Mouse (Mus musculus) MEL (cell line): Measurements from ENCODE around the gene Celf2. TPM values are rescaled to one million over a fixed set of nuclear protein-coding genes. Genes with fewer than 3 reads are reported as not detected.

ENCODE experiments used
- DNase-seq: peaks from one replicate; pipeline ENCODE4 v3.0.0; 2011; ENCODE audit warnings: low read depth, low spot score
- H3K27ac ChIP-seq: 2 replicates; pipeline ENCODE4 v1.5.1; 2012; ENCODE audit warnings: low read depth, mild to moderate bottlenecking, control low read depth, low read length, moderate library complexity; ENCODE audit not compliant: control insufficient read depth
- H3K27me3 ChIP-seq, 2 experiments: fragments of 150-350 bp in 1 of 2; sonication (generic) in 1 of 2; 2 replicates each; pipeline ENCODE4 v1.6.1; 2012; ENCODE audit warnings: low read length in 2 of 2, mild to moderate bottlenecking in 2 of 2, improper control_type of control experiment in 1 of 2, moderate library complexity in 1 of 2; ENCODE audit not compliant: insufficient read depth in 2 of 2, control insufficient read depth in 1 of 2
- H3K36me3 ChIP-seq, 2 experiments: 2 replicates each; pipeline ENCODE4 v1.6.1; 2012 to 2014; ENCODE audit warnings: low read length in 2 of 2, improper control_type of control experiment in 1 of 2, inconsistent platforms in 1 of 2, mild to moderate bottlenecking in 1 of 2; ENCODE audit not compliant: insufficient read depth in 2 of 2, control insufficient read depth in 1 of 2
- H3K4me1 ChIP-seq, 2 experiments: fragments of 150-350 bp in 1 of 2; sonication (generic) in 1 of 2; 2 replicates each; pipeline ENCODE4 v1.6.1; 2012; ENCODE audit warnings: low read length in 2 of 2, improper control_type of control experiment in 1 of 2, mild to moderate bottlenecking in 1 of 2; ENCODE audit not compliant: insufficient read depth in 2 of 2, control insufficient read depth in 1 of 2
- H3K4me3 ChIP-seq, 2 experiments: fragments of 150-350 bp in 1 of 2; sonication (generic) in 1 of 2; 2 replicates each; pipeline ENCODE4 v1.5.1; 2012; ENCODE audit warnings: low read depth in 2 of 2, low read length in 2 of 2, mild to moderate bottlenecking in 2 of 2, moderate library complexity in 2 of 2, control low read depth in 1 of 2, improper control_type of control experiment in 1 of 2; ENCODE audit not compliant: control insufficient read depth in 1 of 2, insufficient read depth in 1 of 2
- H3K79me2 ChIP-seq: 2 replicates; pipeline ENCODE4 v1.6.1; 2012; ENCODE audit warnings: mild to moderate bottlenecking, low read length, moderate library complexity; ENCODE audit not compliant: control insufficient read depth, poor library complexity, insufficient read depth
- H3K9ac ChIP-seq: 2 replicates; pipeline ENCODE4 v1.6.1; 2012; ENCODE audit warnings: low read depth, mild to moderate bottlenecking, control low read depth, low read length, moderate library complexity; ENCODE audit not compliant: control insufficient read depth, poor library complexity, severe bottlenecking
- H3K9me3 ChIP-seq: fragments of 150-350 bp; sonication (generic); replicated peaks from 2 replicates; pipeline ENCODE4 v1.6.1; 2012; ENCODE audit warnings: mild to moderate bottlenecking, low read length, improper control_type of control experiment, moderate library complexity; ENCODE audit not compliant: insufficient read depth
- CHD2 ChIP-seq: IDR thresholded peaks from 2 replicates; pipeline ENCODE4 v1.6.1; 2011; ENCODE audit warnings: low read length, improper control_type of control experiment
- ETS1 ChIP-seq: IDR thresholded peaks from 2 replicates; pipeline ENCODE4 v1.6.1; 2012; ENCODE audit warnings: low read depth, mild to moderate bottlenecking, inconsistent platforms, low read length, improper control_type of control experiment, moderate library complexity
- GATA1 ChIP-seq: IDR thresholded peaks from 2 replicates; pipeline ENCODE4 v1.6.1; 2011; ENCODE audit warnings: low read depth, low read length, improper control_type of control experiment
- HCFC1 ChIP-seq: IDR thresholded peaks from 2 replicates; pipeline ENCODE4 v1.6.1; 2012; ENCODE audit warnings: low read depth, mild to moderate bottlenecking, inconsistent platforms, low read length, improper control_type of control experiment, moderate library complexity
- MAZ ChIP-seq: IDR thresholded peaks from 2 replicates; pipeline ENCODE4 v1.6.1; 2012; ENCODE audit warnings: low read depth, mild to moderate bottlenecking, inconsistent platforms, low read length, improper control_type of control experiment
- MEF2A ChIP-seq: IDR thresholded peaks from 2 replicates; pipeline ENCODE4 v1.6.1; 2014; ENCODE audit warnings: low read depth, mild to moderate bottlenecking, inconsistent platforms, low read length, improper control_type of control experiment; ENCODE audit not compliant: poor library complexity, insufficient replicate concordance, severe bottlenecking; ENCODE audit errors: extremely low read depth
- MXI1 ChIP-seq: IDR thresholded peaks from 2 replicates; pipeline ENCODE4 v1.6.1; 2011; ENCODE audit warnings: mild to moderate bottlenecking, low read depth, low read length, improper control_type of control experiment
- MYB ChIP-seq: IDR thresholded peaks from 2 replicates; pipeline ENCODE4 v1.6.1; 2011; ENCODE audit warnings: mild to moderate bottlenecking, low read depth, low read length, improper control_type of control experiment
- NELFE ChIP-seq: IDR thresholded peaks from 2 replicates; pipeline ENCODE4 v1.6.1; 2011; ENCODE audit warnings: low read depth, low read length, improper control_type of control experiment
- NRF1 ChIP-seq: IDR thresholded peaks from 2 replicates; pipeline ENCODE4 v1.6.1; 2014; ENCODE audit warnings: low read depth, mild to moderate bottlenecking, inconsistent platforms, low read length, improper control_type of control experiment, moderate library complexity; ENCODE audit not compliant: poor library complexity, insufficient read depth, severe bottlenecking
- POLR2AphosphoS2 ChIP-seq: IDR thresholded peaks from 2 replicates; pipeline ENCODE4 v1.6.1; 2011; ENCODE audit warnings: low read length, improper control_type of control experiment
- POLR2AphosphoS5 ChIP-seq: IDR thresholded peaks from 2 replicates; pipeline ENCODE4 v1.6.1; 2012; ENCODE audit warnings: low read depth, borderline replicate concordance, mild to moderate bottlenecking, inconsistent platforms, low read length, moderate library complexity, mixed read lengths
- RCOR1 ChIP-seq: IDR thresholded peaks from 2 replicates; pipeline ENCODE4 v1.6.1; 2012; ENCODE audit warnings: low read depth, mild to moderate bottlenecking, inconsistent platforms, low read length, improper control_type of control experiment
- SIN3A ChIP-seq: IDR thresholded peaks from 2 replicates; pipeline ENCODE4 v1.6.1; 2012; ENCODE audit warnings: low read length, improper control_type of control experiment, inconsistent platforms
- TAL1 ChIP-seq: IDR thresholded peaks from 2 replicates; pipeline ENCODE4 v1.6.1; 2012; ENCODE audit warnings: mild to moderate bottlenecking, inconsistent platforms, low read length, moderate library complexity, mixed read lengths
- TBP ChIP-seq: IDR thresholded peaks from 2 replicates; pipeline ENCODE4 v1.8.0; 2011; ENCODE audit warnings: low read depth, low read length, improper control_type of control experiment
- USF1 ChIP-seq: IDR thresholded peaks from 2 replicates; pipeline ENCODE4 v1.6.1; 2014; ENCODE audit warnings: low read depth, mild to moderate bottlenecking, inconsistent platforms, low read length, improper control_type of control experiment, moderate library complexity
- USF2 ChIP-seq, 2 experiments: IDR thresholded peaks; 2 replicates each; pipeline ENCODE4 v1.6.1; 2011 to 2012; ENCODE audit warnings: improper control_type of control experiment in 2 of 2, low read length in 2 of 2, borderline replicate concordance in 1 of 2, inconsistent platforms in 1 of 2, low read depth in 1 of 2, mild to moderate bottlenecking in 1 of 2; ENCODE audit not compliant: insufficient read depth in 1 of 2
- ZKSCAN1 ChIP-seq: IDR thresholded peaks from 2 replicates; pipeline ENCODE4 v1.6.1; 2012; ENCODE audit warnings: low read depth, mild to moderate bottlenecking, inconsistent platforms, low read length, improper control_type of control experiment, moderate library complexity
- ZMIZ1 ChIP-seq: IDR thresholded peaks from 2 replicates; pipeline ENCODE4 v1.6.1; 2012; ENCODE audit warnings: low read depth, mild to moderate bottlenecking, inconsistent platforms, low read length, improper control_type of control experiment, moderate library complexity
- polyA plus RNA-seq, 2 experiments: library from polyadenylated mRNA; stranded (reverse) in 1 of 2; unstranded in 1 of 2; fragments of >175 nt in 1 of 2; fragments of >200 nt in 1 of 2; gene quantifications; 2 replicates each; pipeline versions ENCODE4 v1.2.1 to v1.2.4; 2012; ENCODE audit warnings: low replicate concordance in 2 of 2, low read depth in 1 of 2; ENCODE audit not compliant: insufficient read length in 2 of 2, insufficient read depth in 1 of 2, missing spikeins in 1 of 2
- total RNA-seq: library from RNA; depleted of rRNA; stranded (reverse); fragments of 300-350 nt; gene quantifications from 2 replicates; pipeline ENCODE4 v1.2.3, GENCODE M21; 2012

Gene Celf2
- total and polyA plus RNA-seq, 3 experiments = 8.9 to 16.7 TPM; not detected in 1

GRCm38 (mm10) chr2:6718864-6719263 lies 790.5 kb downstream of the Celf2 start:
- no peak overlapping the region for H3K4me3 ChIP-seq
- H3K9me3 ChIP-seq = no peaks in the 10 kb centered on the region
- no peak for DNase-seq
- no peak for TF ChIP-seq NRF1
- TF ChIP-seq POLR2AphosphoS5 = no peak
- TF ChIP-seq ZMIZ1 = no peak
- TF ChIP-seq MAZ = no peak
- TF ChIP-seq NELFE = no peak
- TF ChIP-seq GATA1 = no peak
- no peak for TF ChIP-seq ZKSCAN1
- no peak for TF ChIP-seq TBP
- no peak for TF ChIP-seq MYB
- TF ChIP-seq MEF2A = no peak
- TF ChIP-seq CHD2 = no peak
- no peak for TF ChIP-seq SIN3A
- no peak for TF ChIP-seq MXI1
- no peak for TF ChIP-seq TAL1
- peaks cover 0 to 56% of the 10 kb centered on the region in 2 experiments; a peak in 2 of 4 replicates for H3K36me3 ChIP-seq
- H3K27me3 ChIP-seq = no peaks in the 10 kb centered on the region
- H3K9ac ChIP-seq = no peak overlapping the region
- H3K79me2 ChIP-seq = peaks cover 21% of the 10 kb centered on the region
- H3K27ac ChIP-seq = no peak overlapping the region
- H3K4me1 ChIP-seq = peaks cover 16 to 22% of the 10 kb centered on the region in 2 experiments

- Histone ChIP-seq H3K9me3 (no peaks in the 10 kb centered on the region), H3K27ac (peak overlapping the region; percentile 48; the same call in 1 of the 2 replicates), H3K9ac (no peak overlapping the region), H3K4me3 (no peak overlapping the region), H3K79me2 (peaks cover 21% of the 10 kb centered on the region), H3K36me3 (peaks cover 0 to 52% of the 10 kb centered on the region in 2 experiments; a peak in 2 of 4 replicates), H3K4me1 (peaks cover 16 to 19% of the 10 kb centered on the region in 2 experiments), H3K27me3 (no peaks in the 10 kb centered on the region)
- TF ChIP-seq POLR2AphosphoS5 (no peak), HCFC1 (no peak), POLR2AphosphoS2 (no peak), ETS1 (no peak), RCOR1 (no peak), USF1 (no peak), USF2 (IDR thresholded peaks at IDR 0.05; ENCODE audit: borderline replicate concordance in 1 of 2, insufficient read depth in 1 of 2, low read depth in 1 of 2, low read length in 2 of 2) (no peak)
- DNase-seq = no peak
Observed at GRCm38 (mm10) chr2:6717953-6718352, 791.4 kb downstream of the Celf2 start.
